Mouse (Mus musculus) MEL (cell line): ENCODE data around the gene Rnf5. TPM values are rescaled to one million over a fixed set of nuclear protein-coding genes. Genes with fewer than 3 reads are reported as not detected.

Experiments
- DNase-seq: peaks from one replicate; pipeline ENCODE4 v3.0.0; 2011; ENCODE audit warnings: low read depth, low spot score
- H3K27ac ChIP-seq: 2 replicates; pipeline ENCODE4 v1.5.1; 2012; ENCODE audit warnings: low read depth, mild to moderate bottlenecking, control low read depth, low read length, moderate library complexity; ENCODE audit not compliant: control insufficient read depth
- H3K27me3 ChIP-seq, 2 experiments: fragments of 150-350 bp in 1 of 2; sonication (generic) in 1 of 2; 2 replicates each; pipeline ENCODE4 v1.6.1; 2012; ENCODE audit warnings: low read length in 2 of 2, mild to moderate bottlenecking in 2 of 2, improper control_type of control experiment in 1 of 2, moderate library complexity in 1 of 2; ENCODE audit not compliant: insufficient read depth in 2 of 2, control insufficient read depth in 1 of 2
- H3K36me3 ChIP-seq, 2 experiments: 2 replicates each; pipeline ENCODE4 v1.6.1; 2012 to 2014; ENCODE audit warnings: low read length in 2 of 2, improper control_type of control experiment in 1 of 2, inconsistent platforms in 1 of 2, mild to moderate bottlenecking in 1 of 2; ENCODE audit not compliant: insufficient read depth in 2 of 2, control insufficient read depth in 1 of 2
- H3K4me1 ChIP-seq, 2 experiments: fragments of 150-350 bp in 1 of 2; sonication (generic) in 1 of 2; 2 replicates each; pipeline ENCODE4 v1.6.1; 2012; ENCODE audit warnings: low read length in 2 of 2, improper control_type of control experiment in 1 of 2, mild to moderate bottlenecking in 1 of 2; ENCODE audit not compliant: insufficient read depth in 2 of 2, control insufficient read depth in 1 of 2
- H3K4me3 ChIP-seq, 2 experiments: fragments of 150-350 bp in 1 of 2; sonication (generic) in 1 of 2; 2 replicates each; pipeline ENCODE4 v1.5.1; 2012; ENCODE audit warnings: low read depth in 2 of 2, low read length in 2 of 2, mild to moderate bottlenecking in 2 of 2, moderate library complexity in 2 of 2, control low read depth in 1 of 2, improper control_type of control experiment in 1 of 2; ENCODE audit not compliant: control insufficient read depth in 1 of 2, insufficient read depth in 1 of 2
- H3K79me2 ChIP-seq: 2 replicates; pipeline ENCODE4 v1.6.1; 2012; ENCODE audit warnings: mild to moderate bottlenecking, low read length, moderate library complexity; ENCODE audit not compliant: control insufficient read depth, poor library complexity, insufficient read depth
- H3K9ac ChIP-seq: 2 replicates; pipeline ENCODE4 v1.6.1; 2012; ENCODE audit warnings: low read depth, mild to moderate bottlenecking, control low read depth, low read length, moderate library complexity; ENCODE audit not compliant: control insufficient read depth, poor library complexity, severe bottlenecking
- H3K9me3 ChIP-seq: fragments of 150-350 bp; sonication (generic); replicated peaks from 2 replicates; pipeline ENCODE4 v1.6.1; 2012; ENCODE audit warnings: mild to moderate bottlenecking, low read length, improper control_type of control experiment, moderate library complexity; ENCODE audit not compliant: insufficient read depth
- BHLHE40 ChIP-seq: IDR thresholded peaks from 2 replicates; pipeline ENCODE4 v1.6.1; 2012; ENCODE audit warnings: low read depth, mild to moderate bottlenecking, inconsistent platforms, low read length, improper control_type of control experiment, borderline replicate concordance
- CHD1 ChIP-seq: IDR thresholded peaks from 2 replicates; pipeline ENCODE4 v1.6.1; 2012; ENCODE audit warnings: low read depth, mild to moderate bottlenecking, inconsistent platforms, low read length, improper control_type of control experiment
- CTCF ChIP-seq, 3 experiments: IDR thresholded peaks in 2 of 3; conservative IDR thresholded peaks in 1 of 3; 2 replicates each; pipeline ENCODE4 v1.5.1; 2011 to 2012; ENCODE audit warnings: low read length in 3 of 3, low read depth in 2 of 3, mild to moderate bottlenecking in 2 of 3, improper control_type of control experiment in 1 of 3, inconsistent platforms in 1 of 3, mixed read lengths in 1 of 3, moderate library complexity in 1 of 3; ENCODE audit not compliant: control insufficient read depth in 1 of 3, insufficient read depth in 1 of 3, poor library complexity in 1 of 3, severe bottlenecking in 1 of 3
- ELF1 ChIP-seq: IDR thresholded peaks from 2 replicates; pipeline ENCODE4 v1.6.1; 2014; ENCODE audit warnings: low read depth, mild to moderate bottlenecking, inconsistent platforms, low read length, improper control_type of control experiment, moderate library complexity
- EP300 ChIP-seq, 2 experiments: IDR thresholded peaks; 2 replicates each; pipeline ENCODE4 v1.6.1; 2011; ENCODE audit warnings: improper control_type of control experiment in 2 of 2, low read length in 2 of 2, low read depth in 1 of 2, mild to moderate bottlenecking in 1 of 2
- ETS1 ChIP-seq: IDR thresholded peaks from 2 replicates; pipeline ENCODE4 v1.6.1; 2012; ENCODE audit warnings: low read depth, mild to moderate bottlenecking, inconsistent platforms, low read length, improper control_type of control experiment, moderate library complexity
- GABPA ChIP-seq: IDR thresholded peaks from 2 replicates; pipeline ENCODE4 v1.6.1; 2012; ENCODE audit warnings: low read depth, mild to moderate bottlenecking, inconsistent platforms, low read length, improper control_type of control experiment, moderate library complexity
- GATA1 ChIP-seq: IDR thresholded peaks from 2 replicates; pipeline ENCODE4 v1.6.1; 2011; ENCODE audit warnings: low read depth, low read length, improper control_type of control experiment
- HCFC1 ChIP-seq: IDR thresholded peaks from 2 replicates; pipeline ENCODE4 v1.6.1; 2012; ENCODE audit warnings: low read depth, mild to moderate bottlenecking, inconsistent platforms, low read length, improper control_type of control experiment, moderate library complexity
- JUND ChIP-seq: IDR thresholded peaks from 2 replicates; pipeline ENCODE4 v1.6.1; 2011; ENCODE audit warnings: low read depth, mild to moderate bottlenecking, improper control_type of control experiment, low read length
- KAT2A ChIP-seq: conservative IDR thresholded peaks from 2 replicates; pipeline ENCODE4 v1.6.1; 2012; ENCODE audit warnings: low read depth, low read length, improper control_type of control experiment, inconsistent platforms
- MAX ChIP-seq: IDR thresholded peaks from 2 replicates; pipeline ENCODE4 v1.6.1; 2011; ENCODE audit warnings: low read length, improper control_type of control experiment
- MAZ ChIP-seq: IDR thresholded peaks from 2 replicates; pipeline ENCODE4 v1.6.1; 2012; ENCODE audit warnings: low read depth, mild to moderate bottlenecking, inconsistent platforms, low read length, improper control_type of control experiment
- MEF2A ChIP-seq: IDR thresholded peaks from 2 replicates; pipeline ENCODE4 v1.6.1; 2014; ENCODE audit warnings: low read depth, mild to moderate bottlenecking, inconsistent platforms, low read length, improper control_type of control experiment; ENCODE audit not compliant: poor library complexity, insufficient replicate concordance, severe bottlenecking; ENCODE audit errors: extremely low read depth
- MYB ChIP-seq: IDR thresholded peaks from 2 replicates; pipeline ENCODE4 v1.6.1; 2011; ENCODE audit warnings: mild to moderate bottlenecking, low read depth, low read length, improper control_type of control experiment
- NRF1 ChIP-seq: IDR thresholded peaks from 2 replicates; pipeline ENCODE4 v1.6.1; 2014; ENCODE audit warnings: low read depth, mild to moderate bottlenecking, inconsistent platforms, low read length, improper control_type of control experiment, moderate library complexity; ENCODE audit not compliant: poor library complexity, insufficient read depth, severe bottlenecking
- POLR2A ChIP-seq, 2 experiments: IDR thresholded peaks; 2 replicates each; pipeline ENCODE4 v1.6.1; 2011 to 2012; ENCODE audit warnings: low read length in 2 of 2, mild to moderate bottlenecking in 2 of 2, control low read depth in 1 of 2, improper control_type of control experiment in 1 of 2, low read depth in 1 of 2, moderate library complexity in 1 of 2; ENCODE audit not compliant: control insufficient read depth in 1 of 2, insufficient read depth in 1 of 2, poor library complexity in 1 of 2
- POLR2AphosphoS2 ChIP-seq: IDR thresholded peaks from 2 replicates; pipeline ENCODE4 v1.6.1; 2011; ENCODE audit warnings: low read length, improper control_type of control experiment
- RAD21 ChIP-seq: IDR thresholded peaks from 2 replicates; pipeline ENCODE4 v1.6.1; 2011; ENCODE audit warnings: mild to moderate bottlenecking, low read depth, low read length, improper control_type of control experiment
- SIN3A ChIP-seq: IDR thresholded peaks from 2 replicates; pipeline ENCODE4 v1.6.1; 2012; ENCODE audit warnings: low read length, improper control_type of control experiment, inconsistent platforms
- SMC3 ChIP-seq: IDR thresholded peaks from 2 replicates; pipeline ENCODE4 v1.6.1; 2011; ENCODE audit warnings: low read depth, low read length, improper control_type of control experiment
- TAL1 ChIP-seq: IDR thresholded peaks from 2 replicates; pipeline ENCODE4 v1.6.1; 2012; ENCODE audit warnings: mild to moderate bottlenecking, inconsistent platforms, low read length, moderate library complexity, mixed read lengths
- TBP ChIP-seq: IDR thresholded peaks from 2 replicates; pipeline ENCODE4 v1.8.0; 2011; ENCODE audit warnings: low read depth, low read length, improper control_type of control experiment
- TCF12 ChIP-seq: IDR thresholded peaks from 2 replicates; pipeline ENCODE4 v1.6.1; 2014; ENCODE audit warnings: low read depth, mild to moderate bottlenecking, inconsistent platforms, low read length, improper control_type of control experiment, moderate library complexity
- UBTF ChIP-seq: IDR thresholded peaks from 2 replicates; pipeline ENCODE4 v1.6.1; 2012; ENCODE audit warnings: low read depth, mild to moderate bottlenecking, inconsistent platforms, low read length, improper control_type of control experiment, moderate library complexity, borderline replicate concordance; ENCODE audit not compliant: insufficient read depth
- USF1 ChIP-seq: IDR thresholded peaks from 2 replicates; pipeline ENCODE4 v1.6.1; 2014; ENCODE audit warnings: low read depth, mild to moderate bottlenecking, inconsistent platforms, low read length, improper control_type of control experiment, moderate library complexity
- USF2 ChIP-seq, 2 experiments: IDR thresholded peaks; 2 replicates each; pipeline ENCODE4 v1.6.1; 2011 to 2012; ENCODE audit warnings: improper control_type of control experiment in 2 of 2, low read length in 2 of 2, borderline replicate concordance in 1 of 2, inconsistent platforms in 1 of 2, low read depth in 1 of 2, mild to moderate bottlenecking in 1 of 2; ENCODE audit not compliant: insufficient read depth in 1 of 2
- ZMIZ1 ChIP-seq: IDR thresholded peaks from 2 replicates; pipeline ENCODE4 v1.6.1; 2012; ENCODE audit warnings: low read depth, mild to moderate bottlenecking, inconsistent platforms, low read length, improper control_type of control experiment, moderate library complexity
- ZNF384 ChIP-seq: IDR thresholded peaks from 2 replicates; pipeline ENCODE4 v1.6.1; 2012; ENCODE audit warnings: low read depth, mild to moderate bottlenecking, inconsistent platforms, low read length, improper control_type of control experiment
- polyA plus RNA-seq, 2 experiments: library from polyadenylated mRNA; stranded (reverse) in 1 of 2; unstranded in 1 of 2; fragments of >175 nt in 1 of 2; fragments of >200 nt in 1 of 2; gene quantifications; 2 replicates each; pipeline versions ENCODE4 v1.2.1 to v1.2.4; 2012; ENCODE audit warnings: low replicate concordance in 2 of 2, low read depth in 1 of 2; ENCODE audit not compliant: insufficient read length in 2 of 2, insufficient read depth in 1 of 2, missing spikeins in 1 of 2
- total RNA-seq: library from RNA; depleted of rRNA; stranded (reverse); fragments of 300-350 nt; gene quantifications from 2 replicates; pipeline ENCODE4 v1.2.3, GENCODE M21; 2012

The Rnf5 gene
- total and polyA plus RNA-seq, 3 experiments, result 24.8 to 85.1 TPM; not detected in 1

- peak overlapping the region; percentile 81 for H3K9ac ChIP-seq
- peaks cover 0 to 20% of the 10 kb centered on the region in 2 experiments; a peak in 3 of 4 replicates for H3K4me1 ChIP-seq
- H3K79me2 ChIP-seq, result peaks cover 15% of the 10 kb centered on the region
- no peaks in the 10 kb centered on the region for H3K9me3 ChIP-seq
- H3K36me3 ChIP-seq, result peaks cover 0 to 12% of the 10 kb centered on the region in 2 experiments; a peak in 2 of 4 replicates
- H3K27me3 ChIP-seq, result no peaks in the 10 kb centered on the region
- H3K4me3 ChIP-seq, result peak overlapping the region; percentile 63 to 67
- peak overlapping the region; percentile 76 for H3K27ac ChIP-seq
- DNase-seq, result peak; percentile 92
- TF ChIP-seq TBP, result 0 out of 2 replicates have a peak, but pooled peaks have one; percentile 15
- TF ChIP-seq JUND, result no peak
- TF ChIP-seq MAX, result 0 out of 2 replicates have a peak, but pooled peaks have one; percentile 14
- 0 out of 4 replicates have a peak, but pooled peaks of 1 of the 2 experiments have one; percentile 10 for TF ChIP-seq POLR2A (IDR thresholded peaks at IDR 0.05; ENCODE audit: control insufficient read depth in 1 of 2, insufficient read depth in 1 of 2, low read depth in 1 of 2, low read length in 2 of 2, poor library complexity in 1 of 2)
- TF ChIP-seq SMC3, result no peak
- TF ChIP-seq USF2 (IDR thresholded peaks at IDR 0.05; ENCODE audit: borderline replicate concordance in 1 of 2, insufficient read depth in 1 of 2, low read depth in 1 of 2, low read length in 2 of 2), result no peak
- TF ChIP-seq, all 39 proteins: peak for 3
Observed at GRCm38 (mm10) chr17:34645256-34645829, 41.9 kb upstream of the Rnf5 start.

- H3K27ac ChIP-seq, result peak within 1 kb of the TSS; percentile 76
- DNase-seq, result peak; percentile 99
- H3K4me1 ChIP-seq, result peaks cover 0 to 20% of the 10 kb centered on the region in 2 experiments; a peak in 3 of 4 replicates
- TF ChIP-seq HCFC1 (peak; percentile 92), GATA1 (0 out of 2 replicates have a peak, but pooled peaks have one; percentile 13), TCF12 (peak; percentile 19; the same call in 1 of the 2 replicates), USF1 (no peak), EP300 (IDR thresholded peaks at IDR 0.05; ENCODE audit: low read depth in 1 of 2, low read length in 2 of 2) (no peak), GABPA (no peak), POLR2AphosphoS2 (no peak; the same call in 1 of the 2 replicates), NRF1 (no peak), KAT2A (peak; percentile 46; the same call in 1 of the 2 replicates), BHLHE40 (no peak), MAZ (0 out of 2 replicates have a peak, but pooled peaks have one; percentile 12), CTCF (IDR thresholded peaks at IDR 0.05 in 2 of 3, conservative IDR thresholded peaks at IDR 0.05 in 1 of 3; ENCODE audit: control insufficient read depth in 1 of 3, insufficient read depth in 1 of 3, low read depth in 2 of 3, low read length in 3 of 3, poor library complexity in 1 of 3, severe bottlenecking in 1 of 3) (no peak), USF2 (IDR thresholded peaks at IDR 0.05; ENCODE audit: borderline replicate concordance in 1 of 2, insufficient read depth in 1 of 2, low read depth in 1 of 2, low read length in 2 of 2) (no peak), MAX (no peak), ZMIZ1 (0 out of 2 replicates have a peak, but pooled peaks have one; percentile 29), MEF2A (no peak), TAL1 (no peak), ZNF384 (no peak), UBTF (no peak), RAD21 (no peak), CHD1 (no peak), SIN3A (peak; percentile 100), TBP (no peak; the same call in 1 of the 2 replicates), ETS1 (no peak; the same call in none of the 2 replicates), ELF1 (peak; percentile 78), MYB (no peak)
Observed at GRCm38 (mm10) chr17:34644608-34645007, 41.1 kb upstream of the Rnf5 start, which contains the start of gene Fkbpl. Fkbpl (plus strand) TSS chr17:34644764.

More at GRCm38 (mm10) chr17:34644608-34645007, 41.1 kb upstream of the Rnf5 start, which contains the start of gene Fkbpl:
- no peaks in the 10 kb centered on the region for H3K9me3 ChIP-seq
- H3K36me3 ChIP-seq, result peaks cover 0 to 12% of the 10 kb centered on the region in 2 experiments; a peak in 2 of 4 replicates
- peak within 1 kb of the TSS; percentile 81 for H3K9ac ChIP-seq
- H3K79me2 ChIP-seq, result peaks cover 15% of the 10 kb centered on the region
- no peaks in the 10 kb centered on the region for H3K27me3 ChIP-seq
- peak within 1 kb of the TSS; percentile 63 to 67 for H3K4me3 ChIP-seq
